In the genomic region with DNA sequence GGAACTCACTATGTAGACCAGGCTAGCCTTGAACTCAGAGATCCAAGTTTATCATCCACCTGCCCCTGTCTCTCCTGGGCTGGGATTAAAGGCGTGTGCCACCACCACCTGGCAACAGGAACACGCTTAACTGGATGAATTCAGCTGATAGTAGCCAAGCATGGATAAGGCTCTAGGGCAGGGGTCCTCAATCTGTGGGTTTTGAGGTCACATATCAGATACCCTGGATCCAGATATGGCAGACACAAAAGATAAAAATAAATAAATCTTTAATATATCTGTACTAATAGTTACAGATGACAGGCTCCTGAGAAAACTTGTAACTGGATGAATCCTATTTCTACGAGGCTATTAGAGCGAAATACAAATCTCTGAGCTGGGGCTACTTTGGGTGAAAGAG, we compare ENCODE assay signal across 8 mouse cellular contexts. TPM values are rescaled to one million over a fixed set of nuclear protein-coding genes. Genes with fewer than 3 reads are reported as not detected.
A peak's percentile ranks its signal among the peaks of the same experiment; 100 is the strongest.
DNase-seq lines count a peak whose midpoint lies in the region; ATAC-seq lines count a peak whose summit lies in the region.
"Had no signal": no experiment of that assay in that cellular context is flagged by ENCODE, and none has a peak within 500 bp of the region (broad histone marks: within the 10 kb centered on the region; RNA-seq: fewer than 3 reads in every experiment).

No protein-coding gene starts in this region.

- peak overlapping the region; percentile 70; the same call in 1 of the 2 replicates for H3K9ac ChIP-seq in lung, embryonic 15.5 days
- H3K9ac ChIP-seq in forebrain, embryonic 15.5 days (replicated peaks) = peak overlapping the region; percentile 91
- H3K9ac ChIP-seq in liver, embryonic 12.5 days = peak overlapping the region; percentile 89
- peak overlapping the region; percentile 88 for H3K9ac ChIP-seq in stomach, embryonic 16.5 days (ENCODE audit: low read length)

- H3K27me3 ChIP-seq in lung, embryonic 15.5 days = no peaks in the 10 kb centered on the region
- no peaks in the 10 kb centered on the region for H3K27me3 ChIP-seq in forebrain, embryonic 15.5 days
- no peaks in the 10 kb centered on the region for H3K27me3 ChIP-seq in liver, embryonic 12.5 days (replicated peaks)
- no peaks in the 10 kb centered on the region for H3K27me3 ChIP-seq in stomach, embryonic 16.5 days (ENCODE audit: control insufficient read depth, insufficient read depth, low read length)

- 90% methylated on average over 4 of the region's 4 CpGs for WGBS in lung, embryonic 15.5 days
- WGBS in forebrain, embryonic 15.5 days = 94% methylated on average over 4 of the region's 4 CpGs
- WGBS in liver, embryonic 12.5 days (ENCODE audit: insufficient replicate concordance) = 80% methylated on average over 4 of the region's 4 CpGs
- 81% methylated on average over 4 of the region's 4 CpGs for WGBS in stomach, embryonic 16.5 days

- no peak overlapping the region for H3K27ac ChIP-seq in lung, embryonic 15.5 days
- H3K27ac ChIP-seq in forebrain, embryonic 15.5 days (replicated peaks) = 0 out of 2 replicates have a peak overlapping the region, but pooled peaks have one; percentile 28
- H3K27ac ChIP-seq in liver, embryonic 12.5 days = no peak overlapping the region
- H3K27ac ChIP-seq in stomach, embryonic 16.5 days (ENCODE audit: low read length) = no peak overlapping the region

- DNase-seq in lung, postnatal 14 days = no peak
- no peak for DNase-seq in right cerebral cortex, postnatal 4 days
- no peak for DNase-seq in adrenal gland, postnatal 14 days
- DNase-seq: kidney, adult 11 months had no signal

- peak overlapping the region; percentile 76; the same call in 1 of the 2 replicates for H3K4me3 ChIP-seq in lung, embryonic 15.5 days
- H3K4me3 ChIP-seq in forebrain, embryonic 15.5 days = peak overlapping the region; percentile 96
- peak overlapping the region; percentile 82 for H3K4me3 ChIP-seq in liver, embryonic 12.5 days
- peak overlapping the region; percentile 79 for H3K4me3 ChIP-seq in stomach, embryonic 16.5 days (replicated peaks; ENCODE audit: low read length)

- no peaks in the 10 kb centered on the region for H3K9me3 ChIP-seq in lung, embryonic 15.5 days
- no peaks in the 10 kb centered on the region for H3K9me3 ChIP-seq in forebrain, embryonic 15.5 days
- H3K9me3 ChIP-seq in liver, embryonic 12.5 days (replicated peaks) = no peaks in the 10 kb centered on the region
- no peaks in the 10 kb centered on the region for H3K9me3 ChIP-seq in stomach, embryonic 16.5 days (replicated peaks; ENCODE audit: control insufficient read depth, low read length)

- peaks cover 24% of the 10 kb centered on the region for H3K36me3 ChIP-seq in lung, embryonic 15.5 days
- peaks cover 25% of the 10 kb centered on the region for H3K36me3 ChIP-seq in forebrain, embryonic 15.5 days
- H3K36me3 ChIP-seq in liver, embryonic 12.5 days = peaks cover 42% of the 10 kb centered on the region
- peaks cover 8% of the 10 kb centered on the region for H3K36me3 ChIP-seq in stomach, embryonic 16.5 days (ENCODE audit: control insufficient read depth, insufficient read depth, low read length)

- ATAC-seq in lung, embryonic 15.5 days (ENCODE audit: borderline replicate concordance, extremely low read depth, low FRiP score, low TSS enrichment) = no peak
- no peak for ATAC-seq in forebrain, embryonic 15.5 days (replicated peaks)
- no peak for ATAC-seq in liver, embryonic 12.5 days
- ATAC-seq in stomach, embryonic 16.5 days (ENCODE audit: insufficient read depth, low FRiP score) = no peak

- peak overlapping the region; percentile 85 for H3K4me2 ChIP-seq in lung, embryonic 15.5 days
- peak overlapping the region; percentile 87 for H3K4me2 ChIP-seq in forebrain, embryonic 15.5 days (replicated peaks)
- peak overlapping the region; percentile 82 for H3K4me2 ChIP-seq in liver, embryonic 12.5 days
- H3K4me2 ChIP-seq in stomach, embryonic 16.5 days (ENCODE audit: low read depth, low read length) = peak overlapping the region; percentile 82

- peaks cover 15% of the 10 kb centered on the region for H3K4me1 ChIP-seq in lung, embryonic 15.5 days
- H3K4me1 ChIP-seq in forebrain, embryonic 15.5 days = peaks cover 18% of the 10 kb centered on the region
- peaks cover 35% of the 10 kb centered on the region for H3K4me1 ChIP-seq in liver, embryonic 12.5 days
- H3K4me1 ChIP-seq in stomach, embryonic 16.5 days (ENCODE audit: control insufficient read depth, insufficient read depth, low read length) = peaks cover 12% of the 10 kb centered on the region

RNA-seq across cellular contexts. Expression of gene Elof1, which starts 1.3 kb away (rescaled TPM):
- 196 and 210 TPM in 2 replicates for polyA plus RNA-seq in lung, embryonic 15.5 days (2015; fragmentation: Nextera tagmentation; extraction: Ambion mirVana)
- polyA plus RNA-seq in forebrain, embryonic 15.5 days (2015; fragmentation: Nextera tagmentation; extraction: Ambion mirVana) = 179 and 181 TPM in 2 replicates
- 103 and 113 TPM in 2 replicates for polyA plus RNA-seq in liver, embryonic 12.5 days (2016; fragmentation: Nextera tagmentation; extraction: Ambion mirVana)
- 152 and 158 TPM in 2 replicates for polyA plus RNA-seq in stomach, embryonic 16.5 days (2015; fragmentation: Nextera tagmentation; extraction: Ambion mirVana)
- 66.9 and 74.2 TPM in 2 replicates for total RNA-seq in adrenal gland, postnatal 14 days (2021)

RNA-seq across cellular contexts. Expression of gene Cnn1, which starts 16.6 kb away (rescaled TPM):
- polyA plus RNA-seq in lung, embryonic 15.5 days (2015; fragmentation: Nextera tagmentation; extraction: Ambion mirVana) = 60.9 and 71.5 TPM in 2 replicates
- 0.53 and 1.1 TPM in 2 replicates for polyA plus RNA-seq in forebrain, embryonic 15.5 days (2015; fragmentation: Nextera tagmentation; extraction: Ambion mirVana)
- 0.80 and 0.81 TPM in 2 replicates for polyA plus RNA-seq in liver, embryonic 12.5 days (2016; fragmentation: Nextera tagmentation; extraction: Ambion mirVana)
- 505 and 582 TPM in 2 replicates for polyA plus RNA-seq in stomach, embryonic 16.5 days (2015; fragmentation: Nextera tagmentation; extraction: Ambion mirVana)
- total RNA-seq in adrenal gland, postnatal 14 days (2021) = 0.56 and 7.1 TPM in 2 replicates

RNA-seq across cellular contexts. Expression of gene Acp5, which starts 19.9 kb away (rescaled TPM):
- polyA plus RNA-seq in lung, embryonic 15.5 days (2015; fragmentation: Nextera tagmentation; extraction: Ambion mirVana) = 6.2 and 6.4 TPM in 2 replicates
- 0.17 and 0.84 TPM in 2 replicates for polyA plus RNA-seq in forebrain, embryonic 15.5 days (2015; fragmentation: Nextera tagmentation; extraction: Ambion mirVana)
- 176 and 179 TPM in 2 replicates for polyA plus RNA-seq in liver, embryonic 12.5 days (2016; fragmentation: Nextera tagmentation; extraction: Ambion mirVana)
- polyA plus RNA-seq in stomach, embryonic 16.5 days (2015; fragmentation: Nextera tagmentation; extraction: Ambion mirVana) = 42.2 and 45.3 TPM in 2 replicates
- total RNA-seq in adrenal gland, postnatal 14 days (2021) = 30.3 and 39.2 TPM in 2 replicates

RNA-seq across cellular contexts. Expression of gene Ecsit, which starts 30.4 kb away (rescaled TPM):
- 33.2 and 33.9 TPM in 2 replicates for polyA plus RNA-seq in lung, embryonic 15.5 days (2015; fragmentation: Nextera tagmentation; extraction: Ambion mirVana)
- 59.2 and 59.7 TPM in 2 replicates for polyA plus RNA-seq in forebrain, embryonic 15.5 days (2015; fragmentation: Nextera tagmentation; extraction: Ambion mirVana)
- 36.9 and 40.6 TPM in 2 replicates for polyA plus RNA-seq in liver, embryonic 12.5 days (2016; fragmentation: Nextera tagmentation; extraction: Ambion mirVana)
- 43.5 and 43.9 TPM in 2 replicates for polyA plus RNA-seq in stomach, embryonic 16.5 days (2015; fragmentation: Nextera tagmentation; extraction: Ambion mirVana)
- total RNA-seq in adrenal gland, postnatal 14 days (2021) = 74.9 and 80.6 TPM in 2 replicates

RNA-seq across cellular contexts. Expression of gene Pigyl, which starts 41.0 kb away (rescaled TPM):
- polyA plus RNA-seq in lung, embryonic 15.5 days (2015; fragmentation: Nextera tagmentation; extraction: Ambion mirVana) = 77.3 and 84.7 TPM in 2 replicates
- 85.9 and 89.6 TPM in 2 replicates for polyA plus RNA-seq in forebrain, embryonic 15.5 days (2015; fragmentation: Nextera tagmentation; extraction: Ambion mirVana)
- 41.1 and 46.3 TPM in 2 replicates for polyA plus RNA-seq in liver, embryonic 12.5 days (2016; fragmentation: Nextera tagmentation; extraction: Ambion mirVana)
- polyA plus RNA-seq in stomach, embryonic 16.5 days (2015; fragmentation: Nextera tagmentation; extraction: Ambion mirVana) = 90.4 and 93.4 TPM in 2 replicates
- total RNA-seq in adrenal gland, postnatal 14 days (2021) = 47.7 and 51.8 TPM in 2 replicates

Comparison
In these comparisons a context has a peak if more than half of its experiments do, and no peak if none do; other contexts are left out.
1. RNA of gene Cnn1, which starts 16.6 kb away (polyA plus RNA-seq): 505 to 582 TPM in stomach, embryonic 16.5 days and 60.9 to 71.5 TPM in lung, embryonic 15.5 days; 0.80 to 0.81 TPM in liver, embryonic 12.5 days and 0.53 to 1.1 TPM in forebrain, embryonic 15.5 days; every median in the first group is over 10 times any median in the second.
2. Peak in every context shown above with its lines, with median percentiles within 50 percentile points of each other: H3K4me2 ChIP-seq, H3K4me3 ChIP-seq and H3K9ac ChIP-seq.